Mouse (Mus musculus): ENCODE results near the gene Nsmce1. TPM values are rescaled to one million over a fixed set of nuclear protein-coding genes. Genes with fewer than 3 reads are reported as not detected.
A peak's percentile ranks its signal among the peaks of the same experiment; 100 is the strongest.

Nsmce1 gene
- 25.6 and 27.6 TPM in 2 replicates for polyA plus RNA-seq (2012; rRNA removed)

- H3K4me3 ChIP-seq (ENCODE audit: insufficient read depth, low read length), result peak within 1 kb of the TSS; percentile 59
- TF ChIP-seq POLR2A (IDR thresholded peaks at IDR 0.05; ENCODE audit: extremely low read depth, insufficient read depth, low read length) (peak; percentile 74), CTCF (IDR thresholded peaks at IDR 0.05; ENCODE audit: extremely low read depth, insufficient read depth, low read length) (no peak)
These were observed at the start of gene Nsmce1 for GRCm38 (mm10) chr7:125490947-125491735. Gene Nsmce1, minus strand, starts transcription at chr7:125491596.

GRCm38 (mm10) chr7:125541026-125541425, 49.6 kb upstream of the Nsmce1 start:
- no peak overlapping the region for H3K4me3 ChIP-seq (ENCODE audit: insufficient read depth, low read length)
- H3K4me1 ChIP-seq (ENCODE audit: control insufficient read depth, insufficient read depth, low read length), result no peaks in the 10 kb centered on the region
- TF ChIP-seq CTCF (IDR thresholded peaks at IDR 0.05; ENCODE audit: extremely low read depth, insufficient read depth, low read length) (no peak), POLR2A (IDR thresholded peaks at IDR 0.05; ENCODE audit: extremely low read depth, insufficient read depth, low read length) (no peak)
- no peak overlapping the region for H3K27ac ChIP-seq (ENCODE audit: insufficient read depth, low read length)

More at GRCm38 (mm10) chr7:125490947-125491735, at the start of gene Nsmce1:
- peak within 1 kb of the TSS; percentile 54 for H3K27ac ChIP-seq (ENCODE audit: insufficient read depth, low read length)
- H3K4me1 ChIP-seq (ENCODE audit: control insufficient read depth, insufficient read depth, low read length), result peaks cover 1% of the 10 kb centered on the region; the same call in 1 of the 2 replicates

GRCm38 (mm10) chr7:125539351-125539750, 48.0 kb upstream of the Nsmce1 start:
- Histone ChIP-seq H3K27ac (ENCODE audit: insufficient read depth, low read length) (no peak overlapping the region), H3K4me3 (ENCODE audit: insufficient read depth, low read length) (no peak overlapping the region), H3K4me1 (ENCODE audit: control insufficient read depth, insufficient read depth, low read length) (no peaks in the 10 kb centered on the region)
- TF ChIP-seq CTCF (IDR thresholded peaks at IDR 0.05; ENCODE audit: extremely low read depth, insufficient read depth, low read length), result no peak

GRCm38 (mm10) chr7:125527901-125528580, 36.6 kb upstream of the Nsmce1 start:
- TF ChIP-seq POLR2A (IDR thresholded peaks at IDR 0.05; ENCODE audit: extremely low read depth, insufficient read depth, low read length) (no peak), CTCF (IDR thresholded peaks at IDR 0.05; ENCODE audit: extremely low read depth, insufficient read depth, low read length) (no peak)
- no peaks in the 10 kb centered on the region for H3K4me1 ChIP-seq (ENCODE audit: control insufficient read depth, insufficient read depth, low read length)

GRCm38 (mm10) chr7:125527186-125527585, 35.8 kb upstream of the Nsmce1 start:
- no peak overlapping the region for H3K27ac ChIP-seq (ENCODE audit: insufficient read depth, low read length)
- no peak for TF ChIP-seq CTCF (IDR thresholded peaks at IDR 0.05; ENCODE audit: extremely low read depth, insufficient read depth, low read length)
- no peak for TF ChIP-seq POLR2A (IDR thresholded peaks at IDR 0.05; ENCODE audit: extremely low read depth, insufficient read depth, low read length)
- H3K4me1 ChIP-seq (ENCODE audit: control insufficient read depth, insufficient read depth, low read length), result no peaks in the 10 kb centered on the region
- no peak overlapping the region for H3K4me3 ChIP-seq (ENCODE audit: insufficient read depth, low read length)

More at GRCm38 (mm10) chr7:125527901-125528580, 36.6 kb upstream of the Nsmce1 start:
- no peak overlapping the region for H3K27ac ChIP-seq (ENCODE audit: insufficient read depth, low read length)
- no peak overlapping the region for H3K4me3 ChIP-seq (ENCODE audit: insufficient read depth, low read length)

- H3K27ac ChIP-seq (ENCODE audit: insufficient read depth, low read length), result no peak overlapping the region
- H3K4me3 ChIP-seq (ENCODE audit: insufficient read depth, low read length), result no peak overlapping the region
- H3K4me1 ChIP-seq (ENCODE audit: control insufficient read depth, insufficient read depth, low read length), result no peaks in the 10 kb centered on the region
- TF ChIP-seq CTCF (IDR thresholded peaks at IDR 0.05; ENCODE audit: extremely low read depth, insufficient read depth, low read length) (no peak), POLR2A (IDR thresholded peaks at IDR 0.05; ENCODE audit: extremely low read depth, insufficient read depth, low read length) (no peak)
These were observed 31.7 kb upstream of the Nsmce1 start for GRCm38 (mm10) chr7:125523051-125523450.

- Histone ChIP-seq H3K27ac (ENCODE audit: insufficient read depth, low read length) (no peak overlapping the region), H3K4me1 (ENCODE audit: control insufficient read depth, insufficient read depth, low read length) (no peaks in the 10 kb centered on the region), H3K4me3 (ENCODE audit: insufficient read depth, low read length) (no peak overlapping the region)
- TF ChIP-seq CTCF (IDR thresholded peaks at IDR 0.05; ENCODE audit: extremely low read depth, insufficient read depth, low read length), result no peak
- no peak for TF ChIP-seq POLR2A (IDR thresholded peaks at IDR 0.05; ENCODE audit: extremely low read depth, insufficient read depth, low read length)
These were observed 28.3 kb upstream of the Nsmce1 start for GRCm38 (mm10) chr7:125519715-125520114.

GRCm38 (mm10) chr7:125517470-125517869, 26.1 kb upstream of the Nsmce1 start:
- TF ChIP-seq POLR2A (IDR thresholded peaks at IDR 0.05; ENCODE audit: extremely low read depth, insufficient read depth, low read length) (no peak), CTCF (IDR thresholded peaks at IDR 0.05; ENCODE audit: extremely low read depth, insufficient read depth, low read length) (no peak)
- Histone ChIP-seq H3K27ac (ENCODE audit: insufficient read depth, low read length) (no peak overlapping the region), H3K4me1 (ENCODE audit: control insufficient read depth, insufficient read depth, low read length) (no peaks in the 10 kb centered on the region), H3K4me3 (ENCODE audit: insufficient read depth, low read length) (no peak overlapping the region)

GRCm38 (mm10) chr7:125516723-125517122, 25.3 kb upstream of the Nsmce1 start:
- Histone ChIP-seq H3K4me1 (ENCODE audit: control insufficient read depth, insufficient read depth, low read length) (no peaks in the 10 kb centered on the region), H3K27ac (ENCODE audit: insufficient read depth, low read length) (no peak overlapping the region), H3K4me3 (ENCODE audit: insufficient read depth, low read length) (no peak overlapping the region)
- TF ChIP-seq POLR2A (IDR thresholded peaks at IDR 0.05; ENCODE audit: extremely low read depth, insufficient read depth, low read length) (no peak), CTCF (IDR thresholded peaks at IDR 0.05; ENCODE audit: extremely low read depth, insufficient read depth, low read length) (no peak)

All from cortical plate, adult 2 months (tissue).